Mouse (Mus musculus) ES-E14 (cell line): Measurements from ENCODE around the gene Prrxl1. TPM values are rescaled to one million over a fixed set of nuclear protein-coding genes. Genes with fewer than 3 reads are reported as not detected.

ENCODE experiments used
- DNase-seq: peaks from one replicate; pipeline ENCODE4 v3.0.0-alpha.2; 2013; ENCODE audit warnings: low read depth, low spot score
- H3K27ac ChIP-seq: 2 replicates; pipeline ENCODE4 v1.5.1; 2012; ENCODE audit warnings: low read depth, mild to moderate bottlenecking, low read length, moderate library complexity, mixed read lengths; ENCODE audit not compliant: poor library complexity, insufficient read depth, severe bottlenecking
- H3K36me3 ChIP-seq: 2 replicates; pipeline ENCODE4 v1.6.1; 2012; ENCODE audit warnings: mild to moderate bottlenecking, low read length, moderate library complexity, mixed read lengths; ENCODE audit not compliant: control insufficient read depth, poor library complexity, insufficient read depth, severe bottlenecking
- H3K4me1 ChIP-seq, 2 experiments: fragments of 150-350 bp in 1 of 2; sonication (generic) in 1 of 2; 2 replicates each; pipeline ENCODE4 v1.6.1; 2012; ENCODE audit warnings: low read length in 2 of 2, mild to moderate bottlenecking in 1 of 2, mixed read lengths in 1 of 2; ENCODE audit not compliant: control insufficient read depth in 2 of 2, insufficient read depth in 2 of 2, poor library complexity in 1 of 2
- H3K4me3 ChIP-seq, 2 experiments: fragments of 150-350 bp in 1 of 2; sonication (generic) in 1 of 2; 2 replicates each; pipeline ENCODE4 v1.5.1; 2012; ENCODE audit warnings: low read length in 2 of 2, low read depth in 1 of 2, mild to moderate bottlenecking in 1 of 2, mixed read lengths in 1 of 2; ENCODE audit not compliant: insufficient read depth in 1 of 2, poor library complexity in 1 of 2, severe bottlenecking in 1 of 2
- H3K9ac ChIP-seq: 2 replicates; pipeline ENCODE4 v1.6.1; 2012; ENCODE audit warnings: low read depth, mild to moderate bottlenecking, low read length, mixed read lengths; ENCODE audit not compliant: poor library complexity, insufficient read depth, severe bottlenecking
- H3K9me3 ChIP-seq: fragments of 150-350 bp; sonication (generic); 2 replicates; pipeline ENCODE4 v1.6.1; 2012; ENCODE audit warnings: low read depth, mild to moderate bottlenecking, low read length; ENCODE audit not compliant: control insufficient read depth, insufficient read depth
- CHD2 ChIP-seq: IDR thresholded peaks from 2 replicates; pipeline ENCODE4 v1.6.1; 2014; ENCODE audit warnings: mild to moderate bottlenecking, low read depth, low read length, inconsistent platforms
- HCFC1 ChIP-seq: IDR thresholded peaks from 2 replicates; pipeline ENCODE4 v1.6.1; 2012; ENCODE audit warnings: low read length, inconsistent platforms, borderline replicate concordance; ENCODE audit not compliant: insufficient read depth
- MAFK ChIP-seq: IDR thresholded peaks from 2 replicates; pipeline ENCODE4 v1.6.1; 2014; ENCODE audit warnings: mild to moderate bottlenecking, low read depth, low read length, inconsistent platforms; ENCODE audit not compliant: insufficient read depth
- ZC3H11A ChIP-seq: IDR thresholded peaks from 2 replicates; pipeline ENCODE4 v1.6.1; 2012; ENCODE audit warnings: low read depth, mild to moderate bottlenecking, inconsistent platforms, low read length, borderline replicate concordance
- ZNF384 ChIP-seq: IDR thresholded peaks from 2 replicates; pipeline ENCODE4 v1.6.1; 2012; ENCODE audit warnings: low read depth, low read length, inconsistent platforms
- in situ Hi-C, 2 experiments: fragments of 600-800 bp; cut with MboI; formaldehyde crosslinking; loops; one replicate each; pipeline ENCODE4 v1.15.1; 2025; ENCODE audit warnings: low sequenced_read_pairs in 2 of 2, inconsistent platforms in 1 of 2; ENCODE audit not compliant: unreplicated experiment in 2 of 2
- total RNA-seq: library from RNA; depleted of rRNA; stranded (reverse); fragments of 300-350 nt; gene quantifications from 2 replicates; pipeline ENCODE4 v1.2.3, GENCODE M21; 2012; rRNA removed

The Prrxl1 gene
- total RNA-seq, 1 experiment, result 0.09 TPM

DNA sequence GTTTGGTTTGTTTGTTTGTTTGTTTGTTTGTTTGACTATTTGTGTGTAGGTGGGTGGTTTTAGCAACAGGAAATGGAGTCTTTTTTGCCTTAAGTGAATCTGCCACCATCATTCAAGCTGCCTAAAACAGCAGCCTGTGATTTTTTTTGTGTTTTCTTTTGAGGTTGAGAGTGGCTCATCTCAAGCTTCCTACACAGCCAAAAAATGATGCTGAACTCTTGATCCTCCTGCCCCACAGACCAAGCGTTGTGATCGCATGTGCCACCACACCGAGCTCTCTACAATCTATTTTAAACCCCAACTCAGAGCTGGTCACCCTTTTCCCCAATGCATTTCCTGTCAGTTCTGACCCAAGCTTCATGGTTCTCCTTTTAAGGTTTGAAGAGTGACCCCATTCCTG lies 99.3 kb downstream of the Prrxl1 start:
- H3K9ac ChIP-seq, result no peak overlapping the region
- in situ Hi-C loops, result no loop called here
- no peak overlapping the region for H3K27ac ChIP-seq
- no peaks in the 10 kb centered on the region for H3K4me1 ChIP-seq
- no peak for TF ChIP-seq ZNF384
- no peak for TF ChIP-seq ZC3H11A
- TF ChIP-seq HCFC1, result no peak
- no peak for TF ChIP-seq MAFK
- no peak for TF ChIP-seq CHD2
- no peak overlapping the region for H3K4me3 ChIP-seq
- no peaks in the 10 kb centered on the region for H3K9me3 ChIP-seq
- H3K36me3 ChIP-seq, result no peaks in the 10 kb centered on the region
- no peak for DNase-seq

Other genes starting within 250 kb of the Prrxl1 start
- 0.58 TPM in 1 of 2 replicates, not detected in the other for gene 1700024G13Rik, start 211.0 kb upstream of the Prrxl1 start, total RNA-seq
- 1.0 and 2.5 TPM in 2 replicates for gene Slc18a3, start 134.6 kb upstream of the Prrxl1 start, total RNA-seq
- 0.09 and 0.11 TPM in 2 replicates for gene Chat, start 133.4 kb upstream of the Prrxl1 start, total RNA-seq
- 20.4 and 23.0 TPM in 2 replicates for gene Ercc6, start 85.9 kb upstream of the Prrxl1 start, total RNA-seq
- gene 3425401B19Rik, start 85.9 kb downstream of the Prrxl1 start, total RNA-seq, result 0.31 TPM in 1 of 2 replicates, not detected in the other
- gene Tmem273, start 186.6 kb downstream of the Prrxl1 start, total RNA-seq, result not detected in 2 replicates
- gene Fam170b, start 234.6 kb downstream of the Prrxl1 start, total RNA-seq, result 0.13 TPM in 1 of 2 replicates, not detected in the other